Mouse (Mus musculus) MEL (cell line): ENCODE data around the gene Adamtsl2. TPM values are rescaled to one million over a fixed set of nuclear protein-coding genes. Genes with fewer than 3 reads are reported as not detected.

Source experiments
- DNase-seq: peaks from one replicate; pipeline ENCODE4 v3.0.0; 2011; ENCODE audit warnings: low read depth, low spot score
- H3K27ac ChIP-seq: 2 replicates; pipeline ENCODE4 v1.5.1; 2012; ENCODE audit warnings: low read depth, mild to moderate bottlenecking, control low read depth, low read length, moderate library complexity; ENCODE audit not compliant: control insufficient read depth
- H3K27me3 ChIP-seq, 2 experiments: fragments of 150-350 bp in 1 of 2; sonication (generic) in 1 of 2; 2 replicates each; pipeline ENCODE4 v1.6.1; 2012; ENCODE audit warnings: low read length in 2 of 2, mild to moderate bottlenecking in 2 of 2, improper control_type of control experiment in 1 of 2, moderate library complexity in 1 of 2; ENCODE audit not compliant: insufficient read depth in 2 of 2, control insufficient read depth in 1 of 2
- H3K36me3 ChIP-seq, 2 experiments: 2 replicates each; pipeline ENCODE4 v1.6.1; 2012 to 2014; ENCODE audit warnings: low read length in 2 of 2, improper control_type of control experiment in 1 of 2, inconsistent platforms in 1 of 2, mild to moderate bottlenecking in 1 of 2; ENCODE audit not compliant: insufficient read depth in 2 of 2, control insufficient read depth in 1 of 2
- H3K4me1 ChIP-seq, 2 experiments: fragments of 150-350 bp in 1 of 2; sonication (generic) in 1 of 2; 2 replicates each; pipeline ENCODE4 v1.6.1; 2012; ENCODE audit warnings: low read length in 2 of 2, improper control_type of control experiment in 1 of 2, mild to moderate bottlenecking in 1 of 2; ENCODE audit not compliant: insufficient read depth in 2 of 2, control insufficient read depth in 1 of 2
- H3K4me3 ChIP-seq, 2 experiments: fragments of 150-350 bp in 1 of 2; sonication (generic) in 1 of 2; 2 replicates each; pipeline ENCODE4 v1.5.1; 2012; ENCODE audit warnings: low read depth in 2 of 2, low read length in 2 of 2, mild to moderate bottlenecking in 2 of 2, moderate library complexity in 2 of 2, control low read depth in 1 of 2, improper control_type of control experiment in 1 of 2; ENCODE audit not compliant: control insufficient read depth in 1 of 2, insufficient read depth in 1 of 2
- H3K79me2 ChIP-seq: 2 replicates; pipeline ENCODE4 v1.6.1; 2012; ENCODE audit warnings: mild to moderate bottlenecking, low read length, moderate library complexity; ENCODE audit not compliant: control insufficient read depth, poor library complexity, insufficient read depth
- H3K9ac ChIP-seq: 2 replicates; pipeline ENCODE4 v1.6.1; 2012; ENCODE audit warnings: low read depth, mild to moderate bottlenecking, control low read depth, low read length, moderate library complexity; ENCODE audit not compliant: control insufficient read depth, poor library complexity, severe bottlenecking
- H3K9me3 ChIP-seq: fragments of 150-350 bp; sonication (generic); replicated peaks from 2 replicates; pipeline ENCODE4 v1.6.1; 2012; ENCODE audit warnings: mild to moderate bottlenecking, low read length, improper control_type of control experiment, moderate library complexity; ENCODE audit not compliant: insufficient read depth
- BHLHE40 ChIP-seq: IDR thresholded peaks from 2 replicates; pipeline ENCODE4 v1.6.1; 2012; ENCODE audit warnings: low read depth, mild to moderate bottlenecking, inconsistent platforms, low read length, improper control_type of control experiment, borderline replicate concordance
- CHD2 ChIP-seq: IDR thresholded peaks from 2 replicates; pipeline ENCODE4 v1.6.1; 2011; ENCODE audit warnings: low read length, improper control_type of control experiment
- CTCF ChIP-seq, 3 experiments: IDR thresholded peaks in 2 of 3; conservative IDR thresholded peaks in 1 of 3; 2 replicates each; pipeline ENCODE4 v1.5.1; 2011 to 2012; ENCODE audit warnings: low read length in 3 of 3, low read depth in 2 of 3, mild to moderate bottlenecking in 2 of 3, improper control_type of control experiment in 1 of 3, inconsistent platforms in 1 of 3, mixed read lengths in 1 of 3, moderate library complexity in 1 of 3; ENCODE audit not compliant: control insufficient read depth in 1 of 3, insufficient read depth in 1 of 3, poor library complexity in 1 of 3, severe bottlenecking in 1 of 3
- HCFC1 ChIP-seq: IDR thresholded peaks from 2 replicates; pipeline ENCODE4 v1.6.1; 2012; ENCODE audit warnings: low read depth, mild to moderate bottlenecking, inconsistent platforms, low read length, improper control_type of control experiment, moderate library complexity
- JUND ChIP-seq: IDR thresholded peaks from 2 replicates; pipeline ENCODE4 v1.6.1; 2011; ENCODE audit warnings: low read depth, mild to moderate bottlenecking, improper control_type of control experiment, low read length
- MAX ChIP-seq: IDR thresholded peaks from 2 replicates; pipeline ENCODE4 v1.6.1; 2011; ENCODE audit warnings: low read length, improper control_type of control experiment
- MAZ ChIP-seq: IDR thresholded peaks from 2 replicates; pipeline ENCODE4 v1.6.1; 2012; ENCODE audit warnings: low read depth, mild to moderate bottlenecking, inconsistent platforms, low read length, improper control_type of control experiment
- MEF2A ChIP-seq: IDR thresholded peaks from 2 replicates; pipeline ENCODE4 v1.6.1; 2014; ENCODE audit warnings: low read depth, mild to moderate bottlenecking, inconsistent platforms, low read length, improper control_type of control experiment; ENCODE audit not compliant: poor library complexity, insufficient replicate concordance, severe bottlenecking; ENCODE audit errors: extremely low read depth
- MXI1 ChIP-seq: IDR thresholded peaks from 2 replicates; pipeline ENCODE4 v1.6.1; 2011; ENCODE audit warnings: mild to moderate bottlenecking, low read depth, low read length, improper control_type of control experiment
- MYB ChIP-seq: IDR thresholded peaks from 2 replicates; pipeline ENCODE4 v1.6.1; 2011; ENCODE audit warnings: mild to moderate bottlenecking, low read depth, low read length, improper control_type of control experiment
- MYC ChIP-seq: IDR thresholded peaks from 2 replicates; pipeline ENCODE4 v1.6.1; 2011; ENCODE audit warnings: low read depth, mild to moderate bottlenecking, low read length, improper control_type of control experiment, moderate library complexity
- NRF1 ChIP-seq: IDR thresholded peaks from 2 replicates; pipeline ENCODE4 v1.6.1; 2014; ENCODE audit warnings: low read depth, mild to moderate bottlenecking, inconsistent platforms, low read length, improper control_type of control experiment, moderate library complexity; ENCODE audit not compliant: poor library complexity, insufficient read depth, severe bottlenecking
- POLR2AphosphoS2 ChIP-seq: IDR thresholded peaks from 2 replicates; pipeline ENCODE4 v1.6.1; 2011; ENCODE audit warnings: low read length, improper control_type of control experiment
- POLR2AphosphoS5 ChIP-seq: IDR thresholded peaks from 2 replicates; pipeline ENCODE4 v1.6.1; 2012; ENCODE audit warnings: low read depth, borderline replicate concordance, mild to moderate bottlenecking, inconsistent platforms, low read length, moderate library complexity, mixed read lengths
- RAD21 ChIP-seq: IDR thresholded peaks from 2 replicates; pipeline ENCODE4 v1.6.1; 2011; ENCODE audit warnings: mild to moderate bottlenecking, low read depth, low read length, improper control_type of control experiment
- RCOR1 ChIP-seq: IDR thresholded peaks from 2 replicates; pipeline ENCODE4 v1.6.1; 2012; ENCODE audit warnings: low read depth, mild to moderate bottlenecking, inconsistent platforms, low read length, improper control_type of control experiment
- SIN3A ChIP-seq: IDR thresholded peaks from 2 replicates; pipeline ENCODE4 v1.6.1; 2012; ENCODE audit warnings: low read length, improper control_type of control experiment, inconsistent platforms
- SMC3 ChIP-seq: IDR thresholded peaks from 2 replicates; pipeline ENCODE4 v1.6.1; 2011; ENCODE audit warnings: low read depth, low read length, improper control_type of control experiment
- TAL1 ChIP-seq: IDR thresholded peaks from 2 replicates; pipeline ENCODE4 v1.6.1; 2012; ENCODE audit warnings: mild to moderate bottlenecking, inconsistent platforms, low read length, moderate library complexity, mixed read lengths
- TBP ChIP-seq: IDR thresholded peaks from 2 replicates; pipeline ENCODE4 v1.8.0; 2011; ENCODE audit warnings: low read depth, low read length, improper control_type of control experiment
- TCF12 ChIP-seq: IDR thresholded peaks from 2 replicates; pipeline ENCODE4 v1.6.1; 2014; ENCODE audit warnings: low read depth, mild to moderate bottlenecking, inconsistent platforms, low read length, improper control_type of control experiment, moderate library complexity
- ZC3H11A ChIP-seq: IDR thresholded peaks from 2 replicates; pipeline ENCODE4 v1.6.1; 2012; ENCODE audit warnings: low read depth, mild to moderate bottlenecking, inconsistent platforms, low read length, improper control_type of control experiment
- ZKSCAN1 ChIP-seq: IDR thresholded peaks from 2 replicates; pipeline ENCODE4 v1.6.1; 2012; ENCODE audit warnings: low read depth, mild to moderate bottlenecking, inconsistent platforms, low read length, improper control_type of control experiment, moderate library complexity
- ZMIZ1 ChIP-seq: IDR thresholded peaks from 2 replicates; pipeline ENCODE4 v1.6.1; 2012; ENCODE audit warnings: low read depth, mild to moderate bottlenecking, inconsistent platforms, low read length, improper control_type of control experiment, moderate library complexity
- ZNF384 ChIP-seq: IDR thresholded peaks from 2 replicates; pipeline ENCODE4 v1.6.1; 2012; ENCODE audit warnings: low read depth, mild to moderate bottlenecking, inconsistent platforms, low read length, improper control_type of control experiment
- polyA plus RNA-seq, 2 experiments: library from polyadenylated mRNA; stranded (reverse) in 1 of 2; unstranded in 1 of 2; fragments of >175 nt in 1 of 2; fragments of >200 nt in 1 of 2; gene quantifications; 2 replicates each; pipeline versions ENCODE4 v1.2.1 to v1.2.4; 2012; ENCODE audit warnings: low replicate concordance in 2 of 2, low read depth in 1 of 2; ENCODE audit not compliant: insufficient read length in 2 of 2, insufficient read depth in 1 of 2, missing spikeins in 1 of 2
- total RNA-seq: library from RNA; depleted of rRNA; stranded (reverse); fragments of 300-350 nt; gene quantifications from 2 replicates; pipeline ENCODE4 v1.2.3, GENCODE M21; 2012

The Adamtsl2 gene
- total and polyA plus RNA-seq, 3 experiments: not detected

- Histone ChIP-seq H3K27ac (no peak overlapping the region), H3K9ac (no peak overlapping the region)
- no peak for TF ChIP-seq ZC3H11A
- no peak for TF ChIP-seq TAL1
- TF ChIP-seq ZNF384: no peak
- no peak for TF ChIP-seq MYC
- no peak for TF ChIP-seq RCOR1
- TF ChIP-seq POLR2AphosphoS2: no peak
- no peak for TF ChIP-seq MEF2A
- no peak for TF ChIP-seq CTCF (IDR thresholded peaks at IDR 0.05 in 2 of 3, conservative IDR thresholded peaks at IDR 0.05 in 1 of 3; ENCODE audit: control insufficient read depth in 1 of 3, insufficient read depth in 1 of 3, low read depth in 2 of 3, low read length in 3 of 3, poor library complexity in 1 of 3, severe bottlenecking in 1 of 3)
- no peak for TF ChIP-seq SMC3
- no peak for TF ChIP-seq RAD21
- no peak for TF ChIP-seq HCFC1
- no peak for TF ChIP-seq MAZ
- TF ChIP-seq, all 39 proteins: peak for 0
- Histone ChIP-seq H3K36me3 (no peaks in the 10 kb centered on the region), H3K4me3 (no peak overlapping the region), H3K27me3 (no peaks in the 10 kb centered on the region; a peak in 2 of 4 replicates), H3K4me1 (no peaks in the 10 kb centered on the region), H3K9me3 (no peaks in the 10 kb centered on the region), H3K79me2 (no peaks in the 10 kb centered on the region)
- no peak for DNase-seq
Measured at GRCm38 (mm10) chr2:27088071-27088644, 9.0 kb downstream of the Adamtsl2 start.

GRCm38 (mm10) chr2:27088700-27089099, 9.5 kb downstream of the Adamtsl2 start:
- Histone ChIP-seq H3K9me3 (no peaks in the 10 kb centered on the region), H3K9ac (no peak overlapping the region), H3K27ac (no peak overlapping the region), H3K4me1 (no peaks in the 10 kb centered on the region), H3K79me2 (no peaks in the 10 kb centered on the region), H3K4me3 (no peak overlapping the region), H3K36me3 (no peaks in the 10 kb centered on the region), H3K27me3 (no peaks in the 10 kb centered on the region; a peak in 2 of 4 replicates)
- DNase-seq: no peak
- no peak for TF ChIP-seq POLR2AphosphoS5
- TF ChIP-seq CHD2: no peak
- no peak for TF ChIP-seq TBP

DNA sequence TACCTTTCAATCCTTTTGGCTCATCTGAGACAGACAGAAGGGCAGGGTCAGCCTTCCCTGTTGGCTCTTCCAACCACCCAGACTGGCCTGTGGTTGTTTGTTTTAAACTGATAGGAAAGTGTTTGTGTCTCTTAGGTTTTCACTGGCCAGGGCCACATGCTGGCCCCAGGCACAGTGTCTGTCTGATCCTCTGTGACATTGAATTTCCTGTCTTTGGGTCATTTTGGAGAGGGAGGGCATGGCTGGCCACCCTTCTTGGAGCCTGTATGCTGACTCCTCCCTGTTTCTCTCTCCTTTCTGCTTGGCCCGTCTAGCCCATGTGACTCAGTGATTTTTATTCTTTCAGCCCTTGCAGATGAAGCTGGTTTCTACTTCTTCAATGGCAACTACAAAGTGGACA, 10.1 kb downstream of the Adamtsl2 start:
- no peak overlapping the region for H3K9ac ChIP-seq
- no peak overlapping the region for H3K4me3 ChIP-seq
- TF ChIP-seq TCF12 (no peak), CHD2 (no peak), JUND (no peak), ZMIZ1 (no peak), ZKSCAN1 (no peak), RCOR1 (no peak), MAZ (no peak), NRF1 (no peak), MYC (no peak), ZNF384 (no peak), MXI1 (no peak), POLR2AphosphoS2 (no peak), MAX (no peak), MYB (no peak), ZC3H11A (no peak), BHLHE40 (no peak), SIN3A (no peak)
- no peaks in the 10 kb centered on the region for H3K36me3 ChIP-seq
- H3K27me3 ChIP-seq: no peaks in the 10 kb centered on the region; a peak in 2 of 4 replicates
- H3K4me1 ChIP-seq: no peaks in the 10 kb centered on the region
- no peak for DNase-seq
- H3K79me2 ChIP-seq: no peaks in the 10 kb centered on the region
- H3K27ac ChIP-seq: no peak overlapping the region
- no peaks in the 10 kb centered on the region for H3K9me3 ChIP-seq
